Mouse (Mus musculus) cortical plate, adult 2 months (tissue): ENCODE data around the gene Kctd20.

Experiments used
- CTCF ChIP-seq: fragments of 200-500 bp; IDR thresholded peaks from 2 replicates; pipeline ENCODE4 v1.5.1; 2011; ENCODE audit warnings: mild to moderate bottlenecking, control low read depth, low read length; ENCODE audit not compliant: insufficient read depth; ENCODE audit errors: extremely low read depth
- POLR2A ChIP-seq: fragments of 200-500 bp; IDR thresholded peaks from 2 replicates; pipeline ENCODE4 v1.6.1; 2011; ENCODE audit warnings: mild to moderate bottlenecking, low read length, control low read depth; ENCODE audit not compliant: insufficient read depth; ENCODE audit errors: extremely low read depth

DNA sequence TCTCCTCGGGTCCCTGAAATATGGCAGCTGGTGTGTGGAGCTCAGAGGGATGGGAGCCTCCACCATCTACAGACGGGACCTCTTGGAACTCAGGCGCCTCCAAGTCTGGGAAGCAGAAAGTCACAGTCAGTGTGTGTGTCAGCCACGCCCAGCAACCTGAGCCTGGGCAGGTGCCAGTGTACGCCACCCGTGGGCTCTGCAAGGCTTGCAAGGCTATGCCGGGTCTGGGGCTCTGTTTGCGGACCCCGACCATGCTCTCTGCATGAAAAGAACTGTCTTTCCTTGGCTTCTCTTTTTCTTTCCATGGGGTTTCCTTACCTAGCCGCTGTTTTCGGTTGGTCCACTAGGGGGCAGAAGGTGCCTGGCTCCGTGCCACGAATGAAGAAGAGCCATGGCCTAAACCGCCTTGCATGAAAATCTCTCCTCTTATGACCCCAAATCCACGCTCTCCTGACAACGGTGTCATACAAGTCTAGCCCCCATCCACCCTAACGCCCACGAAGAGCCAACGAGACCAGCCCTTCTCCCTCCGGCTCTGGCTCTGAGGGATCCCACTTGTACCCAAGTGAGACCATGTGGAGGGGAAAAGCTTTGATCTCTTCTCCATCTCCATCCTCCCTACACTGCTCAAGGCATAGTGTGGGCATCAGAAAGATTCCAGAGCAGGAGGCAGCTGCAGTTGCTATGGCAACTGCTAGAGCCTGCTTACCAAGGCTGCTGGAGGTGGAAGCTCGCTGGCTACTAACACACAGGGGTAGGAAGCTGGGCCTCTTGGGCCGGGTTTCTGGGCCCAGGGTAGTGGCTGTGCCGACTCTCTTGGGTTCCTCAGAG, 47.0 kb upstream of the Kctd20 start:
- peak; percentile 68 for TF ChIP-seq CTCF
- TF ChIP-seq POLR2A: peak; percentile 70; the same call in 1 of the 2 replicates
